Mouse (Mus musculus): Measurements from ENCODE around the gene B4galt5.

Gene B4galt5

GRCm38 (mm10) chr2:167332336-167332987 is 16.5 kb downstream of the B4galt5 start:
- in situ Hi-C loops (cut with MseI, MboI) = no loop called here

GRCm38 (mm10) chr2:167331432-167331921 is 17.5 kb downstream of the B4galt5 start:
- in situ Hi-C loops (cut with MseI, MboI) = no loop called here

GRCm38 (mm10) chr2:167330581-167330980 is 18.4 kb downstream of the B4galt5 start:
- in situ Hi-C loops (cut with MseI, MboI) = no loop called here

- in situ Hi-C loops (cut with MseI, MboI) = no loop called here
These were observed 19.3 kb downstream of the B4galt5 start for GRCm38 (mm10) chr2:167329478-167330262.

GRCm38 (mm10) chr2:167328340-167328739 is 20.6 kb downstream of the B4galt5 start:
- in situ Hi-C loops (cut with MseI, MboI) = no loop called here

- in situ Hi-C loops (cut with MseI, MboI) = no loop called here
These were observed 22.4 kb downstream of the B4galt5 start for GRCm38 (mm10) chr2:167326582-167326981.

- in situ Hi-C loops (cut with MseI, MboI) = no loop called here
These were observed 24.6 kb downstream of the B4galt5 start for GRCm38 (mm10) chr2:167324151-167324930.

- in situ Hi-C loops (cut with MseI, MboI) = no loop called here
These were observed 25.9 kb downstream of the B4galt5 start for GRCm38 (mm10) chr2:167323116-167323515.

GRCm38 (mm10) chr2:167321372-167321771 is 27.6 kb downstream of the B4galt5 start:
- in situ Hi-C loops (cut with MseI, MboI) = no loop called here

GRCm38 (mm10) chr2:167318981-167319380 is 30.0 kb downstream of the B4galt5 start:
- in situ Hi-C loops (cut with MseI, MboI) = no loop called here

- in situ Hi-C loops (cut with MseI, MboI) = no loop called here
These were observed 32.2 kb downstream of the B4galt5 start for GRCm38 (mm10) chr2:167316724-167317187.

- in situ Hi-C loops (cut with MseI, MboI) = no loop called here
These were observed 34.5 kb downstream of the B4galt5 start for GRCm38 (mm10) chr2:167314491-167314890.

GRCm38 (mm10) chr2:167313501-167314326 is 35.3 kb downstream of the B4galt5 start:
- in situ Hi-C loops (cut with MseI, MboI) = no loop called here

- in situ Hi-C loops (cut with MseI, MboI) = no loop called here
These were observed 38.9 kb downstream of the B4galt5 start for GRCm38 (mm10) chr2:167310121-167310520.

- in situ Hi-C loops (cut with MseI, MboI) = no loop called here
These were observed 39.7 kb downstream of the B4galt5 start for GRCm38 (mm10) chr2:167309286-167309685.

- in situ Hi-C loops (cut with MseI, MboI) = no loop called here
These were observed 41.3 kb downstream of the B4galt5 start for GRCm38 (mm10) chr2:167307716-167308115.

GRCm38 (mm10) chr2:167306626-167307541 is 42.1 kb downstream of the B4galt5 start:
- in situ Hi-C loops (cut with MseI, MboI) = no loop called here

- in situ Hi-C loops (cut with MseI, MboI) = no loop called here
These were observed 42.7 kb downstream of the B4galt5 start for GRCm38 (mm10) chr2:167306273-167306594.

GRCm38 (mm10) chr2:167305382-167306272 is 43.4 kb downstream of the B4galt5 start:
- in situ Hi-C loops (cut with MseI, MboI) = no loop called here

Data from mouse trophoblast stem cell (cell line).